Mouse (Mus musculus) MEL (cell line): ENCODE measurements around the gene Hrk. TPM values are rescaled to one million over a fixed set of nuclear protein-coding genes. Genes with fewer than 3 reads are reported as not detected.

Experiments used
- DNase-seq: peaks from one replicate; pipeline ENCODE4 v3.0.0; 2011; ENCODE audit warnings: low read depth, low spot score
- H3K27ac ChIP-seq: 2 replicates; pipeline ENCODE4 v1.5.1; 2012; ENCODE audit warnings: low read depth, mild to moderate bottlenecking, control low read depth, low read length, moderate library complexity; ENCODE audit not compliant: control insufficient read depth
- H3K27me3 ChIP-seq, 2 experiments: fragments of 150-350 bp in 1 of 2; sonication (generic) in 1 of 2; 2 replicates each; pipeline ENCODE4 v1.6.1; 2012; ENCODE audit warnings: low read length in 2 of 2, mild to moderate bottlenecking in 2 of 2, improper control_type of control experiment in 1 of 2, moderate library complexity in 1 of 2; ENCODE audit not compliant: insufficient read depth in 2 of 2, control insufficient read depth in 1 of 2
- H3K36me3 ChIP-seq, 2 experiments: 2 replicates each; pipeline ENCODE4 v1.6.1; 2012 to 2014; ENCODE audit warnings: low read length in 2 of 2, improper control_type of control experiment in 1 of 2, inconsistent platforms in 1 of 2, mild to moderate bottlenecking in 1 of 2; ENCODE audit not compliant: insufficient read depth in 2 of 2, control insufficient read depth in 1 of 2
- H3K4me1 ChIP-seq, 2 experiments: fragments of 150-350 bp in 1 of 2; sonication (generic) in 1 of 2; 2 replicates each; pipeline ENCODE4 v1.6.1; 2012; ENCODE audit warnings: low read length in 2 of 2, improper control_type of control experiment in 1 of 2, mild to moderate bottlenecking in 1 of 2; ENCODE audit not compliant: insufficient read depth in 2 of 2, control insufficient read depth in 1 of 2
- H3K4me3 ChIP-seq, 2 experiments: fragments of 150-350 bp in 1 of 2; sonication (generic) in 1 of 2; 2 replicates each; pipeline ENCODE4 v1.5.1; 2012; ENCODE audit warnings: low read depth in 2 of 2, low read length in 2 of 2, mild to moderate bottlenecking in 2 of 2, moderate library complexity in 2 of 2, control low read depth in 1 of 2, improper control_type of control experiment in 1 of 2; ENCODE audit not compliant: control insufficient read depth in 1 of 2, insufficient read depth in 1 of 2
- H3K79me2 ChIP-seq: 2 replicates; pipeline ENCODE4 v1.6.1; 2012; ENCODE audit warnings: mild to moderate bottlenecking, low read length, moderate library complexity; ENCODE audit not compliant: control insufficient read depth, poor library complexity, insufficient read depth
- H3K9ac ChIP-seq: 2 replicates; pipeline ENCODE4 v1.6.1; 2012; ENCODE audit warnings: low read depth, mild to moderate bottlenecking, control low read depth, low read length, moderate library complexity; ENCODE audit not compliant: control insufficient read depth, poor library complexity, severe bottlenecking
- H3K9me3 ChIP-seq: fragments of 150-350 bp; sonication (generic); replicated peaks from 2 replicates; pipeline ENCODE4 v1.6.1; 2012; ENCODE audit warnings: mild to moderate bottlenecking, low read length, improper control_type of control experiment, moderate library complexity; ENCODE audit not compliant: insufficient read depth
- BHLHE40 ChIP-seq: IDR thresholded peaks from 2 replicates; pipeline ENCODE4 v1.6.1; 2012; ENCODE audit warnings: low read depth, mild to moderate bottlenecking, inconsistent platforms, low read length, improper control_type of control experiment, borderline replicate concordance
- CHD1 ChIP-seq: IDR thresholded peaks from 2 replicates; pipeline ENCODE4 v1.6.1; 2012; ENCODE audit warnings: low read depth, mild to moderate bottlenecking, inconsistent platforms, low read length, improper control_type of control experiment
- CHD2 ChIP-seq: IDR thresholded peaks from 2 replicates; pipeline ENCODE4 v1.6.1; 2011; ENCODE audit warnings: low read length, improper control_type of control experiment
- E2F4 ChIP-seq: IDR thresholded peaks from 2 replicates; pipeline ENCODE4 v1.6.1; 2011; ENCODE audit warnings: low read depth, low read length, improper control_type of control experiment, borderline replicate concordance
- ELF1 ChIP-seq: IDR thresholded peaks from 2 replicates; pipeline ENCODE4 v1.6.1; 2014; ENCODE audit warnings: low read depth, mild to moderate bottlenecking, inconsistent platforms, low read length, improper control_type of control experiment, moderate library complexity
- GATA1 ChIP-seq: IDR thresholded peaks from 2 replicates; pipeline ENCODE4 v1.6.1; 2011; ENCODE audit warnings: low read depth, low read length, improper control_type of control experiment
- MEF2A ChIP-seq: IDR thresholded peaks from 2 replicates; pipeline ENCODE4 v1.6.1; 2014; ENCODE audit warnings: low read depth, mild to moderate bottlenecking, inconsistent platforms, low read length, improper control_type of control experiment; ENCODE audit not compliant: poor library complexity, insufficient replicate concordance, severe bottlenecking; ENCODE audit errors: extremely low read depth
- MYB ChIP-seq: IDR thresholded peaks from 2 replicates; pipeline ENCODE4 v1.6.1; 2011; ENCODE audit warnings: mild to moderate bottlenecking, low read depth, low read length, improper control_type of control experiment
- POLR2A ChIP-seq, 2 experiments: IDR thresholded peaks; 2 replicates each; pipeline ENCODE4 v1.6.1; 2011 to 2012; ENCODE audit warnings: low read length in 2 of 2, mild to moderate bottlenecking in 2 of 2, control low read depth in 1 of 2, improper control_type of control experiment in 1 of 2, low read depth in 1 of 2, moderate library complexity in 1 of 2; ENCODE audit not compliant: control insufficient read depth in 1 of 2, insufficient read depth in 1 of 2, poor library complexity in 1 of 2
- POLR2AphosphoS2 ChIP-seq: IDR thresholded peaks from 2 replicates; pipeline ENCODE4 v1.6.1; 2011; ENCODE audit warnings: low read length, improper control_type of control experiment
- POLR2AphosphoS5 ChIP-seq: IDR thresholded peaks from 2 replicates; pipeline ENCODE4 v1.6.1; 2012; ENCODE audit warnings: low read depth, borderline replicate concordance, mild to moderate bottlenecking, inconsistent platforms, low read length, moderate library complexity, mixed read lengths
- SMC3 ChIP-seq: IDR thresholded peaks from 2 replicates; pipeline ENCODE4 v1.6.1; 2011; ENCODE audit warnings: low read depth, low read length, improper control_type of control experiment
- USF1 ChIP-seq: IDR thresholded peaks from 2 replicates; pipeline ENCODE4 v1.6.1; 2014; ENCODE audit warnings: low read depth, mild to moderate bottlenecking, inconsistent platforms, low read length, improper control_type of control experiment, moderate library complexity
- ZC3H11A ChIP-seq: IDR thresholded peaks from 2 replicates; pipeline ENCODE4 v1.6.1; 2012; ENCODE audit warnings: low read depth, mild to moderate bottlenecking, inconsistent platforms, low read length, improper control_type of control experiment
- ZNF384 ChIP-seq: IDR thresholded peaks from 2 replicates; pipeline ENCODE4 v1.6.1; 2012; ENCODE audit warnings: low read depth, mild to moderate bottlenecking, inconsistent platforms, low read length, improper control_type of control experiment
- polyA plus RNA-seq, 2 experiments: library from polyadenylated mRNA; stranded (reverse) in 1 of 2; unstranded in 1 of 2; fragments of >175 nt in 1 of 2; fragments of >200 nt in 1 of 2; gene quantifications; 2 replicates each; pipeline versions ENCODE4 v1.2.1 to v1.2.4; 2012; ENCODE audit warnings: low replicate concordance in 2 of 2, low read depth in 1 of 2; ENCODE audit not compliant: insufficient read length in 2 of 2, insufficient read depth in 1 of 2, missing spikeins in 1 of 2
- total RNA-seq: library from RNA; depleted of rRNA; stranded (reverse); fragments of 300-350 nt; gene quantifications from 2 replicates; pipeline ENCODE4 v1.2.3, GENCODE M21; 2012

Hrk gene
- total and polyA plus RNA-seq, 3 experiments, result not detected

DNA sequence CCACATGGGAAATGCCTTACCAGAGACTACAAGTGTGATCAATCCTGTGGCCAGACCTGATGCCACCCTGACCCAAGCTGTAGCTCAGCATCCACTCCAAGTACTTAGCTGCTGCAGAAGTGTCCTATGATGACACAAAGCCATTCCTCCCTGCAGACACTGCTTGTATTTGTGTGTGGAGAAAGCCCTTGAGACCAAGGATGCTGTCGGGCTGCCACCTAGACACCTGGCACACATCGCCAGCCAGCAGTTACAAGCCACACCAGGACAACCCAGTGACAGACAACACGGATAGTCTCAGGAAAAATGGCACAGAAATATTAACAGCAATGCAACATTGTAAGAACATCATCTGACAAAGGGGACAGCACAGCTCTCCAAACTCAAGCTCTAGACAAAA, 19.0 kb upstream of the Hrk start:
- H3K9ac ChIP-seq, result no peak overlapping the region
- peaks cover 17% of the 10 kb centered on the region for H3K79me2 ChIP-seq
- H3K27me3 ChIP-seq, result no peaks in the 10 kb centered on the region
- H3K9me3 ChIP-seq, result no peaks in the 10 kb centered on the region
- H3K36me3 ChIP-seq, result no peaks in the 10 kb centered on the region; a peak in 1 of 4 replicates
- TF ChIP-seq CHD2 (no peak), MEF2A (no peak), MYB (no peak), POLR2A (IDR thresholded peaks at IDR 0.05; ENCODE audit: control insufficient read depth in 1 of 2, insufficient read depth in 1 of 2, low read depth in 1 of 2, low read length in 2 of 2, poor library complexity in 1 of 2) (no peak), POLR2AphosphoS5 (no peak), USF1 (no peak), POLR2AphosphoS2 (no peak), BHLHE40 (no peak), CHD1 (no peak), ZNF384 (no peak), SMC3 (no peak), GATA1 (no peak), ELF1 (no peak), E2F4 (no peak), ZC3H11A (no peak)
- no peak overlapping the region for H3K27ac ChIP-seq
- no peak overlapping the region for H3K4me3 ChIP-seq
- DNase-seq, result no peak
- no peaks in the 10 kb centered on the region for H3K4me1 ChIP-seq

DNA sequence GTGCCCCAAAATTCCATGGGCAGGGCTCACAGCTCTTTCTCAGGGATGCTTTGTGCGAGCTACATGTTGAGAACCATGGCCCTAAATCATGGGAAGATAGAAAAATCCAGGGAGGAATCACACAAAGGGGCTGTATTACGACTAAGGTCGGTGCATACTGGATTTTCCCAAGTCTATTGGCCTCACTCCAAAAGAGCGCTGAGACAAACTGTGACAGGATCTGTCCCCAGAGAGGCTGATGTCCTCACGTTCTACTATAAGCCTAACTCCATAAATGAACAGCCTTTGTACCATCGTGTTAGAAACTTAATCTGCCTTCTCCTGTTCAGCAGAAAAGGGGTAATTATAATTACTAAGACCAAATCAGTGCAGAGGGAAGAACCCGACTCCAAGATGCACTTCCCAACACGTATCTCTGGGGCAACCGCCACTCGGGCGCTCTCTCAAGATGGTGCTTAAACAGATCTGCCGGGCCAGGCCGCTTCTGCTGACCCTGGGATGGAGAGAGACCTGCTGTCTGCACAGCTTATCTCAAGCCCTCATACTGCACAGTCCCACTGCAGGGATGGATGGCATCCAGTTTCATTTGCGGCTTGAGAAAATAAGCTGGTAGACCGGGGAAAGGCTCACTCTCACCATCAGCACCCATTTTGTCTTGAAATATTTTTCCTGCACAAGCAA, 18.3 kb upstream of the Hrk start:
- peaks cover 19% of the 10 kb centered on the region for H3K79me2 ChIP-seq
- H3K4me3 ChIP-seq, result no peak overlapping the region
- H3K27ac ChIP-seq, result no peak overlapping the region
- H3K9ac ChIP-seq, result no peak overlapping the region
- H3K36me3 ChIP-seq, result no peaks in the 10 kb centered on the region; a peak in 1 of 4 replicates
- TF ChIP-seq BHLHE40, result no peak
- no peak for TF ChIP-seq USF1
- no peaks in the 10 kb centered on the region for H3K4me1 ChIP-seq
- no peaks in the 10 kb centered on the region for H3K9me3 ChIP-seq
- H3K27me3 ChIP-seq, result no peaks in the 10 kb centered on the region
- no peak for DNase-seq
